Comparison of ENCODE assay signal across 8 mouse cellular contexts in the genomic region with DNA sequence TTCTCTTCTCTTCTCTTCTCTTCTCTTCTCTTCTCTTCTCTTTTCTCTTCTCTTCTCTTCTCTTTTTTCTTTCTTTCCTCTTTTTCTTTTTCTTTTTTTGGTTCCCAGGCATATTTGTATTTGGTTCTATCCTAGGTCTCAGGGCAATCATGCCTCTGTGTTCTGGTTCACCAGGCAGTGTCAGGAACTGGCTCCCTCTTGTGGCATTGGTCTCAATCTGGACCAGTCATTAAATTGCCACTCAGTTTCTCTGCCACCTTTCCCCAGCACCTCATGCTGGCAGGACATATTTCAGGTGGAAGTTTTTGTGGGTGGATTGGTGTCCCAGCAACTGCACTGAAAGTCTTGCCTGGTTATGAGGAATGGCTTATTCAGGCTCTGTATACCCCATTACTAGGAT. TPM values are rescaled to one million over a fixed set of nuclear protein-coding genes. Genes with fewer than 3 reads are reported as not detected.
DNase-seq lines count a peak whose midpoint lies in the region; ATAC-seq and TF ChIP-seq lines count a peak whose summit lies in the region.

No protein-coding gene starts in this region.

- no peaks in the 10 kb centered on the region for H3K36me3 ChIP-seq in kidney, embryonic 16.5 days (ENCODE audit: insufficient read depth, low read length)
- H3K36me3 ChIP-seq in ES-E14 (ENCODE audit: control insufficient read depth, insufficient read depth, low read length, poor library complexity, severe bottlenecking), result no peaks in the 10 kb centered on the region
- H3K36me3 ChIP-seq in forebrain, embryonic 13.5 days (ENCODE audit: poor library complexity, severe bottlenecking), result no peaks in the 10 kb centered on the region

- no peak overlapping the region for H3K27ac ChIP-seq in kidney, embryonic 16.5 days (ENCODE audit: low read length)
- no peak overlapping the region for H3K27ac ChIP-seq in ES-E14 (ENCODE audit: insufficient read depth, low read depth, low read length, poor library complexity, severe bottlenecking)
- H3K27ac ChIP-seq in forebrain, embryonic 13.5 days, result no peak overlapping the region
- no peak overlapping the region for H3K27ac ChIP-seq in cerebellum, adult 2 months (ENCODE audit: insufficient read depth, low read length)

- TF ChIP-seq CTCF in cerebellum, adult 2 months (IDR thresholded peaks at IDR 0.05; ENCODE audit: borderline replicate concordance, insufficient read depth, low read depth, low read length), result no peak

- no peaks in the 10 kb centered on the region for H3K9me3 ChIP-seq in kidney, embryonic 16.5 days (ENCODE audit: low read length)
- H3K9me3 ChIP-seq in ES-E14 (ENCODE audit: control insufficient read depth, insufficient read depth, low read depth, low read length), result no peaks in the 10 kb centered on the region
- H3K9me3 ChIP-seq in forebrain, embryonic 13.5 days (replicated peaks), result no peaks in the 10 kb centered on the region

- TF ChIP-seq POLR2A in cerebellum, adult 2 months (IDR thresholded peaks at IDR 0.05; ENCODE audit: borderline replicate concordance, insufficient read depth, low read length), result no peak

- ATAC-seq in kidney, embryonic 16.5 days (ENCODE audit: low FRiP score, low TSS enrichment), result no peak
- no peak for ATAC-seq in forebrain, embryonic 13.5 days

- no peak overlapping the region for H3K4me2 ChIP-seq in kidney, embryonic 16.5 days (replicated peaks; ENCODE audit: low read depth, low read length)
- H3K4me2 ChIP-seq in forebrain, embryonic 13.5 days, result no peak overlapping the region

- H3K4me1 ChIP-seq in kidney, embryonic 16.5 days (ENCODE audit: insufficient read depth, low read length), result no peaks in the 10 kb centered on the region
- H3K4me1 ChIP-seq in ES-E14 (ENCODE audit: control insufficient read depth in 2 of 2, insufficient read depth in 2 of 2, low read length in 2 of 2, poor library complexity in 1 of 2), result no peaks in the 10 kb centered on the region
- no peaks in the 10 kb centered on the region for H3K4me1 ChIP-seq in forebrain, embryonic 13.5 days
- no peaks in the 10 kb centered on the region for H3K4me1 ChIP-seq in cerebellum, adult 2 months (ENCODE audit: control insufficient read depth, insufficient read depth, low read length)

- peak; percentile 6 for DNase-seq in kidney, adult 18-20 months
- DNase-seq in ES-E14 (ENCODE audit: low read depth, low spot score), result peak; percentile 9
- DNase-seq in embryo, embryonic 10.5 days (ENCODE audit: low spot score), result peak; percentile 55
- peak; percentile 15 to 24 for DNase-seq in lung, adult 18-20 months
- DNase-seq in right cerebral cortex, postnatal 4 days, result no peak
- no peak for DNase-seq in cerebellum, adult 2 months

- H3K9ac ChIP-seq in kidney, embryonic 16.5 days (replicated peaks; ENCODE audit: low read length), result no peak overlapping the region
- H3K9ac ChIP-seq in ES-E14 (ENCODE audit: insufficient read depth, low read depth, low read length, poor library complexity, severe bottlenecking), result no peak overlapping the region
- no peak overlapping the region for H3K9ac ChIP-seq in forebrain, embryonic 13.5 days

- no peak overlapping the region for H3K4me3 ChIP-seq in kidney, embryonic 16.5 days (ENCODE audit: low read length)
- no peak overlapping the region for H3K4me3 ChIP-seq in ES-E14 (ENCODE audit: insufficient read depth in 1 of 2, low read depth in 1 of 2, low read length in 2 of 2, poor library complexity in 1 of 2, severe bottlenecking in 1 of 2)
- no peak overlapping the region for H3K4me3 ChIP-seq in forebrain, embryonic 13.5 days
- H3K4me3 ChIP-seq in cerebellum, adult 2 months (replicated peaks; ENCODE audit: insufficient read depth, low read depth, low read length), result no peak overlapping the region

- H3K27me3 ChIP-seq in kidney, embryonic 16.5 days (ENCODE audit: insufficient read depth, low read length), result no peaks in the 10 kb centered on the region
- H3K27me3 ChIP-seq in forebrain, embryonic 13.5 days, result no peaks in the 10 kb centered on the region
- no peaks in the 10 kb centered on the region for H3K27me3 ChIP-seq in cerebellum, adult 2 months (ENCODE audit: control insufficient read depth, insufficient read depth, low read length)

- in situ Hi-C loops in ES-E14 (cut with MboI; ENCODE audit: low sequenced_read_pairs in 2 of 2, unreplicated experiment in 2 of 2), result no loop called here

TF ChIP-seq in ES-E14, 5 proteins besides CTCF, POLR2A, EP300 and RAD21:
- TF ChIP-seq ZC3H11A (IDR thresholded peaks at IDR 0.05; ENCODE audit: borderline replicate concordance, low read depth, low read length) (peak; percentile 48; the same call in 1 of the 2 replicates), ZNF384 (IDR thresholded peaks at IDR 0.05; ENCODE audit: low read depth, low read length) (no peak)

RNA-seq across cellular contexts. Expression of a gene that starts 57.8 kb away (rescaled TPM):
- 0.40 and 0.57 TPM in 2 replicates for polyA plus RNA-seq in kidney, embryonic 16.5 days (2015; fragmentation: Nextera tagmentation; extraction: Ambion mirVana)
- not detected in 2 replicates for total RNA-seq in ES-E14 (2012; rRNA removed)
- 0.14 and 0.48 TPM in 2 replicates for polyA plus RNA-seq in forebrain, embryonic 13.5 days (2015; fragmentation: Nextera tagmentation; extraction: Ambion mirVana)
- polyA plus RNA-seq in cerebellum, adult 2 months (2012; rRNA removed), result 4.0 and 5.4 TPM in 2 replicates

Comparison
In these comparisons a context has a peak if more than half of its experiments do, and no peak if none do; other contexts are left out.
1. DNase-seq: peak in kidney, adult 18-20 months (single experiment), ES-E14 (single experiment), embryo, embryonic 10.5 days (single experiment) and lung, adult 18-20 months (2 of 2); none in right cerebral cortex, postnatal 4 days (single experiment) and cerebellum, adult 2 months (0 of 2).